Mouse (Mus musculus) ZHBTc4 (cell line): ENCODE data around the gene Gm38431.
A peak's percentile ranks its signal among the peaks of the same experiment; 100 is the strongest.

ENCODE experiments used
- DNase-seq: peaks from one replicate; pipeline ENCODE4 v3.0.0-alpha.2; 2011; ENCODE audit warnings: low read depth, low spot score

Gene Gm38431

DNA sequence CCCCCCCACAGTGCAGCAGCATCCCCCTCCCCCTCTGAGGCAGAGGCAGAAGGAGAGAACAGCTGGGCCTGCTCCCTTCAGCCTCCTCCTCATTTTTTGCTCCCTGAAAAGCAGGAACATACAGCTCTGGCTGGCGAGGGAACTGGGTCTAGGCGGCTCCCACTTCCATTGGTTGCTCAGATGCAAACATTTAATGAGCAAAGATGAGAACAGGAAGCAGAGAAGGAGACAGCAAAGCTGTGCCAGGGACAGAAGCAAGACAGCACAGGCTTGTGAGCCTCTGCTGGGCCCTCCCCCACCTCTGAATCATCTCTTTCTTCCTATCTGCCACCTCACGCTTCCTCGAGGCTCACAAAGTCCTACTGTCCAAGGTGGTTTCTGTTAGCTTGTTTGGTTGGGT is 50.5 kb downstream of the Gm38431 start:
- DNase-seq, result no peak

DNA sequence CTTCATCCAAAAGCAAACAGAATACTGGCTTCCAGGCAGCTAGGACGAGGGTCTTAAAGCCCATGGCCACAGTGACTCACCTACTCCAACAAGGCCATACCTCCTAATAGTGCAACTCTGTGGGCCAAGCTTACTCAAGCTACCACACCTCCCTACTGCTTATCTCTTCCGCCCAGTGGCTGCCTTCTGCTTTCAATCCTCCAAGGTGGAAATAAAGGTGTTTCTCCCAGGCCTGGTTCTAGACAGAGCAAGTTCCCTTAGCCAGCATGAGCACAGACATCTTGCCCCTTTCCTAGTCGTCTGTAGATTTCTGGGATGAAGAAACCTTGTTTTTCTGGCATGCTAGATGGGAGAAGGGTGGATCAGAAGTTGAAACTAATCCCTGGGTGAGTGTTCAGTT is 52.0 kb downstream of the Gm38431 start:
- DNase-seq, result no peak

DNA sequence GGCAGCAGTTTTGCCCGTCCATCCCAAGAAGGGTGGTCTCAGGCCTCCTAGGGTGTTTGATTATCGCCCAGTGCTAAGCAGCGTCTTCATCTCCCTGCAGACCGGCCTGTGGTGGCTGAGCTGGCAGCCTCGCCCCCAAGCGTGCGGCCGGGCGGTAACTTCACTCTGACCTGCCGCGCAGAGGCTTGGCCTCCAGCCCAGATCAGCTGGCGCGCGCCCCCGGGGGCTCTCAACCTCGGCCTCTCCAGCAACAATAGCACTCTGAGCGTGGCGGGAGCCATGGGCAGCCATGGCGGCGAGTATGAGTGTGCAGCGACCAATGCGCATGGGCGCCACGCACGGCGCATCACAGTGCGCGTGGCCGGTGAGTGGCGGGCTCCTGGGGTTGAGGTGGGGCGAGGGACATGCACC is 54.3 kb downstream of the Gm38431 start:
- DNase-seq, result peak; percentile 69

DNA sequence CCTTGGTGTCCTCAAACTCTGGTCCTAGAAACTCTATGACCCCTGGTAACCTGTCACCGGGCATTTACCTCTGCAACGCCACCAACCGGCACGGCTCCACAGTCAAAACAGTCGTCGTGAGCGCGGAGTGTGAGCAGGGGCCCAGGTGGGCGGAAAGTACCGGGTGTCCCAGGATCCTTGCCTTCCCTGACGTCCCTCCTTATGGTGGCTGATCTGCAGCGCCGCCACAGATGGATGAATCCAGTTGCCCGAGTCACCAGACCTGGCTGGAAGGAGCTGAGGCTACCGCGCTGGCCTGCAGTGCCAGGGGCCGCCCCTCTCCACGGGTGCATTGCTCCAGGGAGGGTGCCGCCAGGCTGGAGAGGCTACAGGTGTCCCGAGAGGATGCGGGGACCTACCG is 55.1 kb downstream of the Gm38431 start:
- no peak for DNase-seq

DNA sequence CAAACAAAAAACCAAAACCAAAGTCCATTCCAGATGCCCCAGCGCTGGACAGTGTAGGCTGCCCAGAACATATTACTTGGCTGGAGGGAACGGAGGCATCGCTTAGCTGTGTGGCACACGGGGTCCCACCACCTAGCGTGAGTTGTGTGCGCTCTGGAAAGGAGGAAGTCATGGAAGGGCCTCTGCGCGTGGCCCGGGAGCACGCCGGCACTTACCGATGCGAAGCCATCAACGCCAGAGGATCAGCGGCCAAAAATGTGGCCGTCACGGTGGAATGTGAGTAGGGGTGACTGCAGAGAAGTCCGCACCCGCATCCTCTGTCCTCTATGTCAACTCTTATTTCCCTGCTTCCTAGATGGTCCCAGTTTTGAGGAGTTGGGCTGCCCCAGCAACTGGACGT is 55.6 kb downstream of the Gm38431 start:
- DNase-seq, result no peak

DNA sequence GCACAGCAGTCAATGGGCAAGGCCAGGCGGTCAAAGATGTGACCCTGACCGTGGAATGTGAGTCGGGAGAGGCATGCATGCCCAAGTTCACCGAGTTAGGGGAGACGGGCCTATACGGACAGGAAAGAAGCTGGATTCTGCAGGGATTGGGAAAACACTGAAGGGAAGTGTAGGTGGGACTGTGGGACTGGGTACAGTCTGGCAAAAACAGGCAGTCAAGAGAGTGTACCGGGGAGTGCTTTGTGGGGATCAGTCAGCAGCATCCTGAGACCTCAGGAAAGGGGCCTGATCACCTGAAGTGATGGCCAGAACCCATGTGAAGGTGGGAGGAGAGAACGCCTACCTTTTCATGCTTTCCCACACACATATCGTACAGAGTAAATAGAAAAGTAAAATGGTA is 56.2 kb downstream of the Gm38431 start:
- DNase-seq, result no peak

DNA sequence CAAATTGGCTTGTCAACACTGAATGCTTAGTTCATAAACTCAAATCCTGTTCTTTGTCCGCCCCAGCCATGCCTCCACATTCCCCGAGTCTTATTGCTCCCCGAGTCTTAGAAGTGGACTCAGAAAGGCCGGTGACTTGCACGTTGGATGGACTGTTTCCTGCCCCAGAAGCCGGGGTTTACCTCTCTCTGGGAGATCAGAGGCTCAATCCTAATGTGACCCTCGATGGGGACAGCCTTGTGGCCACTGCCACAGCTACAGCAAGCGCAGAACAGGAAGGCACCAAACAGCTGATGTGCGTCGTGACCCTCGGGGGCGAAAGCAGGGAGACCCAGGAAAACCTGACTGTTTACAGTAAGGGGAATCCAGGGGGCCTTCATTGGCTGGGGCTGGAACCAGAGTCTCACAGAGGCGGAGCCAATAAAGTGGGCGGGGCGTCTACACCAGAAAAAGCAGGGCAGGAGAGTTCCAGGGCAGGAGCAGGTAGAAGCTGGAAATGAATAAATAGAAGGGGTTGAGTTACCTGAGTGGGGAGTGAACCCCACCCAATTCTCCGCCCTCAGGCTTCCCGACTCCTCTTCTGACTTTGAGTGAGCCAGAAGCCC is 57.2 kb downstream of the Gm38431 start:
- peak; percentile 82 for DNase-seq

DNA sequence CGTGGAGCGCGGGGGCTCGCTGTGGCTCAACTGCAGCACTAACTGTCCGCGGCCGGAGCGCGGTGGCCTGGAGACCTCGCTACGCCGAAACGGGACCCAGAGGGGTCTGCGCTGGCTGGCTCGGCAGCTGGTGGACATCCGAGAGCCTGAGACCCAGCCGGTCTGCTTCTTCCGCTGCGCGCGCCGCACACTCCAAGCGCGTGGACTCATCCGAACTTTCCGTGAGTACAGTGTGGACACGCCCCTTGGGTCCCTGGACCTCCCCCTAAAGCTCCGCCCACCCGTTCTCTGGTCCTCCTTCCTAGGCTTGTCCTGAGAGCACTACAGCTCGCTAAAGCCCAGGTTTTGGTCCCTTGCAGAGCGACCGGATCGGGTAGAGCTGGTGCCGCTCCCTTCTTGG is 58.7 kb downstream of the Gm38431 start:
- peak; percentile 95 for DNase-seq

DNA sequence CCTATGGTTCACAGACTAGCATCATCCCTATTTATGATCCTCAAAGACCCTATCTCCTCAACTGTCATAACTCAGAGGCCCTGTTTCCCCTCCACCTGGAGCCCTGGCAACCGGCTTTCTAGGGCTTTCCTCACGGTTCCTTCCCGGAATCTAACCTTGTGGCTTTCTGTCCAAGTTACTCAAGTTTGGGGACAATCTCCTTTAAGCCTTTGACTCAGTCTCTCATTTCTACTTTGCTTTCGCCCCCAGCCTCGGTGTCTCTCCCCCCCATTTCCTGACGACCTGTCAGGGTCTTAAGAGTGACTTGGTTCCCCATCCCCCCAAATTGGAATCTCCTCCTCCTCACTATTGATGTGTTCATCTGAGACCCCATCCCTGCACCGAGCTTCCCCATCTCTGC is 59.3 kb downstream of the Gm38431 start:
- DNase-seq, result no peak

DNA sequence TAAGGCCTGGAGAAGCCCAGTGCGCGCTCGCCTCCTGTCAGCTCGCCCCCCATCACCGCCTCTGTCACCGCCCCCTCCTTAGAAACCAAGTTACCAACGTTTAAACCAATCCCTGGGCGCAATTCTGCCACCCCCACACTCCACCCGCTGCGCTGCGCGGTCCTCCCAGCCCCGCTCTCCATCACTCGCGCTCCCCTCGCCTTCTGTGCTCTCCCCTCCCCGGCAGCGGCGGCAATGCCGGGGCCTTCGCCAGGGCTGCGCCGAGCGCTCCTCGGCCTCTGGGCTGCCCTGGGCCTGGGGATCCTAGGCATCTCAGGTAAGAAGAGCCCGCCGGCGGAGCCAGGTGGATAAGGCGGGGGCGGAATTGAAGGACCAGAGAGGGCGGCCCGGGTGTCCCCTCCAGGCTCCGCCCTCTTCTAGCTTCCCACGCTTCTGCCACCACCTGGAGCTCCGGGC is 59.9 kb downstream of the Gm38431 start, which contains the start of gene Icam5:
Icam5 (plus strand) TSS at position 178 of the 456 bp plus-strand sequence.
- no peak for DNase-seq

DNA sequence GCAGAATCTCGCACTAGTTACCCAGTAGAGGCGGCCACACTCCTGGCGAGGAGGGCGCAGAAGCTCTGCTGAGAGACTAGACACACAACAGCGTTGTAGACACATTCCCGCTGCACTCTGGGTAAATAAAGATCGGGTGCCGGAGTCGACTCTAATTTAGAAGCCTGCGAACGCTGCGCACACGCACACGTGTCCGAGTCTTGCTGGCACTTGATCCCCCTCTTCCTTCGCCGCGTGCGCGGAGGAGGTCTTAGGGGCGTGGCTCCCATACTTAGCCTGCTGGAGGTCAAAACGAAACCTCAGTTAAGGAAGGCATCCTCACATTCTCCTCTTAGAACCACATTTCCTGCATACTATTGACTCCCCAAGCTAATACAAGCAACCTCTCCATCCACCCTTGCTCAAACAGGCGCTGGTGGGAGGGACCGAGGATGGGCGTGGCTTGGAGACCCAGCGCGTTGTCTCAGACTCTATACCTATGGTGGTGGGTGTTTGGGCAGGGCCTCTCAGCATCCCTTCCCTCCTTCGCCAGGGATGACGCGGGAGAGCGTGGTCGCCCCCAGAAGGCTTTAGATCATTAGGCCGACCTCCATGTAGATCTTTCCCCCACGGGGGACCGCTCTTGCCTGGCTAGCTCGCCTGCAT is 60.4 kb downstream of the Gm38431 start:
- DNase-seq, result peak; percentile 84

DNA sequence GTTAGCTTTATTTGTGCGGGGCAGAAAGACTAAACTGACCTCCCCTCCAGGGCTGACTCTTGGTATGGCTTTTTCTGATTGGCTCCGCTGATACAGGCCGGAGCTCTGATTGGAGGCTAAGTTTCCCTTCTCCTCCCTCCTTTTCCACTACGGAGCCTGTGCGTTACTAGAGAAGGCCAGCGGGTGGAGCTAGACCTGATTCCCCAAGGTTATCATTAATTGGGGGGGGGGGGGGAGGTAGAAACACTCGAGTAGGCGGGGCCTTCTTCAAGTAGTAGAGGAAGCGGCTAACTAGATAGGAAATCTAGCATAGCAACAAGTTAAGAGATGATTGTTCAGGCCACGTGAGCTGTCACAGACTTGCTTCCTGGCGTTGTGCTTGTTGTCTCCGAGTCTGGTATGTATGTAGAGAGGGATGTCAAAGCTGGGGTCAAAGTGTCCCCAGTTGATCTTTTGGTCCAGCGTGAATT is 61.0 kb downstream of the Gm38431 start:
- DNase-seq, result peak; percentile 96

DNA sequence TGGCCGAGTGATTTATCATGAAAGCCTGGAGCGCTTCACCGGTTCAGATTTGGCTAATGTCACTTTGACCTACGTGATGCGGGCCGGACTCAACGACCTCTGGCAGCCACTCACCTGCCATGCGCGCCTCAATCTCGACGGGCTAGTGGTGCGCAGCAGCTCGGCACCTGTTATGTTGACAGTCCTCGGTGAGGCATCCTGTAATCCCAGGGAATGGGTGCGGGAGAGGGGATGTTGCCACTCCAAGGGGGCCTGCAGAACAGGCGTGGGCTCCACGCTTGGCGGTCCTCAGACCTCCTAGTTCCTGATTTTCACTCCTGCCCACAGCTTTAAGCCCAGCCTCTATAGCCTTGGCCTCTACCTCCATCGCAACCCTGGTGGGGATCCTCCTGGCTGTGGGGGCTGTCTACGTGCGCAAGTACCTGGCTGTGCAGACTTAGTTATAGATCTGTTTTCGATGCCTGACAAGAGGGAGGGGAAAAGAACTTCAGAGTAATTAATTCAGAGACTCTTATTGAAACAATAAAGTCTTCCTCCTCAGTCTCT is 61.7 kb downstream of the Gm38431 start:
- DNase-seq, result no peak

DNA sequence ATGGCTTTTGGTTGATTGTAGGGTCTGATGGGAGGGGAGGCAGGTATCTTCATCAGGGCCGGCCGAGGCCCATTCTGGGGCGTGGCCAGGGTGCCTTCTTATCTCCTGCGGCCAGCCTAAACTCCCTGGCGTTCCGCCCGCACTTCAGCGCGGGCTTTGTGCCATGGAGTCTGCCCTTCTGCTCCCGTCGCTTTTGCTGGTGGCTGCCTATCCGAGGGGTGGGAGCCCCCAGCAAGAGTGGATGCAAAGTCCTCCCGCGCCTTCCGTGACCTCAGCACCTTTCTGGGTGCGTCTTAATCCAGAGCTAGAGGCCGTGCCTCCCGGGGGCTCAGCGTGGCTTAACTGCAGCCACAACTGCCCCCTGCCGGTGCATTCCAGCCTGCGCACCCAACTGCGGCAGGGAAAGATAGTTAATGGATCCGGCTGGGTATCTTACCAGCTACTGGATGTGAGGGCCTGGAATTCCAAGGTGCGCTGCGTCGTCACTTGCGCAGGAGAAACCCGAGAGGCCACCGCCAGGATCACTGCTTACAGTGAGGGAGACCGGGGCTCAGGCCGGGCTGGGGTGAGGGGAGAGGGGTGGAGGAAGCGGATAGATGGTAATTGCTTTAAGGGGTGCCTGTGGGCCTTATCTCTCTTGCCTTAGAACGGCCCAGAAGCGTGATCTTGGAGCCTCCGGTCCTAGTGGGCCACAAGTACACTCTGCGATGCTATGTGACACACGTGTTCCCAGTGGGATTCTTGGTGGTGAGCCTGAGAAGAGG is 62.3 kb downstream of the Gm38431 start, which contains the start of gene Icam4:
Icam4 (plus strand) TSS at position 83 of the 764 bp plus-strand sequence.
- peak; percentile 95 for DNase-seq

DNA sequence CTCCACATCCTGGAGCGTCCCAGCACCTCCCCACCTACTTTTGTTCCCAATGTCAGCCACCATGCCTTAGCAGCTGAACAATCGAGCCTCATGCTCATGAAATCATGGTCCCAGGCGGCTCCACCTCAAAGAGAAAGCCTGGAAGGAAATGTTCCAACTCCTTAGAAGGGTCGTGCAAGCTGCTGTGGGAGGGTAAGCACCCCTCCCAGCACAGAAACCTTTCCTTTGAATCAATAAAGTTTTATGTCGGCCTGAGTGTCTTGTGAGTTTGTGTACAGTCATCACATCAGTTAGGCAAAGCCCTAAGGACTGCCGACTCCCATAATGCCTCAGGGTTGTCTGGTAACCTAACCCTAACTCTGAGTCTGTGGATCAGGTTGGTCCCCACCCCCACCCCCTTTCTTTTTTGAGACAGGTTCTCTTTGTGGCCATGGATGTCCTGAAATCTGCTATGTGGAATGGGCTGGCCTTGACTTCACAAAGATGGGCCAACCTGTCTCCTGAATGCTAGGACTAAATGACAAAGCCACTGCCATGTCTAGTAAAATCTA is 63.2 kb downstream of the Gm38431 start:
- no peak for DNase-seq

DNA sequence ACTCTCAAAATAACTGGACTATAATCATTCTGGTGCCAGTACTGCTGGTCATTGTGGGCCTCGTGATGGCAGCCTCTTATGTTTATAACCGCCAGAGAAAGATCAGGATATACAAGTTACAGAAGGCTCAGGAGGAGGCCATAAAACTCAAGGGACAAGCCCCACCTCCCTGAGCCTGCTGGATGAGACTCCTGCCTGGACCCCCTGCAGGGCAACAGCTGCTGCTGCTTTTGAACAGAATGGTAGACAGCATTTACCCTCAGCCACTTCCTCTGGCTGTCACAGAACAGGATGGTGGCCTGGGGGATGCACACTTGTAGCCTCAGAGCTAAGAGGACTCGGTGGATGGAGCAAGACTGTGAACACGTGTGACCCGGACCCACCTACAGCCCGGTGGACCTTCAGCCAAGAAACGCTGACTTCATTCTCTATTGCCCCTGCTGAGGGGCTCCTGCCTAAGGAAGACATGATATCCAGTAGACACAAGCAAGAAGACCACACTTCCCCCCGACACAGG is 64.0 kb downstream of the Gm38431 start:
- DNase-seq, result peak; percentile 78

DNA sequence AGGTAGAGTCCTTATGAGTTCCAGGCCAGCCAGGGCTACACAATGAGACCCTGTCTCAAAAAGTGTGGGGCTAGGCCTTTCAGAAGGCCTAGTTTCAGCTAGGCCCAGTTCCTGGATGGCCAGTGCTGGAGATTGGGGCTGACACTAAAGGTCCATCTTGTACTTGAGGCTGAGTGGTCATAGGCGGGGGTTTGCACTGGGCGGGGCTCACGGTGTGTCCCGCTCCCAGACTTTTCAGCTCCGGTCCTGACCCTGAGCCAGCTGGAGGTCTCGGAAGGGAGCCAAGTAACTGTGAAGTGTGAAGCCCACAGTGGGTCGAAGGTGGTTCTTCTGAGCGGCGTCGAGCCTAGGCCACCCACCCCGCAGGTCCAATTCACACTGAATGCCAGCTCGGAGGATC is 64.9 kb downstream of the Gm38431 start:
- no peak for DNase-seq

DNA sequence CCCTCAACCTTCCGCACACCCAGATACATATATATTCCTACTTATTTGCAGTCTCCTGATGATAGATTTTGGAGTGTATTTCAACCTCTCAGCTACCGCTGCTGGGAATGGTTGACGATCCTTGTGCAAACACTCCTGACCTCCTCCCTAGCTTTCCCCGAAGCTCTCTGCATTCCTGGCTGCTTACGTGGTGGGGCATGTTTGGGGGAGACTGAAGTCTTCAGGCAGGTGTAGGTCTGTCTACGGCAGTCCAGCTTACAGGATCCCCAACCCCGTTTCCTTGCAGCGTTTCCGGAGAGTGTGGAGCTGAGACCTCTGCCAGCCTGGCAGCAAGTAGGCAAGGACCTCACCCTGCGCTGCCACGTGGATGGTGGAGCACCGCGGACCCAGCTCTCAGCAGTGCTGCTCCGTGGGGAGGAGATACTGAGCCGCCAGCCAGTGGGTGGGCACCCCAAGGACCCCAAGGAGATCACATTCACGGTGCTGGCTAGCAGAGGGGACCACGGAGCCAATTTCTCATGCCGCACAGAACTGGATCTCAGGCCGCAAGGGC is 66.5 kb downstream of the Gm38431 start:
- DNase-seq, result no peak

DNA sequence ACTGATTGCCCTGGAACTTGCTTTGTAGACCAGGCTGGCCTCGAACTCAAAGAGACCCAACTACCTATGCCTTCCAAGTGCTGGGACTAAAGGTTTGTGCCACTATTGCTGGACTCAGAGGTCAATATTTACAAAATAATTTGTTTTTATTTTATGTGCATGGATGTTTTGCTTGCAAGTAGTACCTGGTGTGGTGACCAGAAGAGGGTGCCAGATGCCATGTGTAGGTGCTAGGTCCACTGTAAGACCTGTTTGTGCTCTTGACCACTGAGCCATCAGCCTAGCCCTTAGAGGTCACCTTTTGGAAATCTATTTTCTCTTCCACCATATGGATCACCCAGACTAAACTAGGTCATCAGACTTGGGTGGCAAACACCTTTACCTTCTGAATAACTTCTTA is 69.1 kb downstream of the Gm38431 start:
- DNase-seq, result no peak

DNA sequence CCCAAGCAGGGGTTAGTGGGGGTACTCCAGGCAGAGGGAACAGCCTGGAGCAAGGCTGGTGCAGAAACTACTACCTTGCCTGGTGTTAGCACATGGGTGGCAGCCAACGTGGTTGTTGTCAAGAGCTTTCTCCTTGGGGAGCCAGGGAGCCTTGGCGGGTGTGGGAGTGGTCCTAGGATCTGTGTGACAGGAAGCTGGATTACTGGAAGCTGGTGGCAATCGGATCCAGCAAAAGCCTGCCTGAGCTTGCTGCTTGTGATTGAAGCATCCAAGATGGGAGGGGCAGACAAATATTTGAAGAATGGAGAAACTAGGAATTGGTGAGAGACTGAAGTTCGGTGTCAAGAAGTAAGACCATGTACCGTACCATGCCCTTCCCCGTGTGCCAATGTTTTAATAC is 69.5 kb downstream of the Gm38431 start:
- DNase-seq, result peak; percentile 86

DNA sequence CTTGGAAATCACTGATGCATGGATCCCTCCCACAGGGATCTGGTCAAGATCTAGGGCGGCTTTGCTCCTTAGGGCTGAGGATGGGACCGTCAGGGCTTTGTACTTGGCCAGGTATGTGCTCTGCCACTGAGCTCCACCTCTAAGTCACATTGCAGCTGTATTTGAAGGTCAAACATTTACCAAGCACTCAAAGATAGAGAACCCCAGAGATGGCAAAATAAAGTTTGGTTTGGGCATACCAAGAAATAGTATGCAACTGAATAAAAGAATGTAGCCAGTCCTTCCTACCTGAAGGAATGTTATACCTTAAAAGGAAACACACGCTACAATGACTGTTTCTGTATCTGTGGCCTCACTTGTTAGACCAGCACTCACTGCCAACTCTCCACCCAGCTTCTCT is 70.4 kb downstream of the Gm38431 start:
- DNase-seq, result no peak
